Mouse (Mus musculus): ENCODE measurements around the gene Prkag1. TPM values are rescaled to one million over a fixed set of nuclear protein-coding genes. Genes with fewer than 3 reads are reported as not detected.

Gene Prkag1
- polyA plus RNA-seq (2014; fragmentation: Illumina TruSeq; extraction: RNeasy Lipid Tissue Mini Kit (QIAGEN cat#74804); ENCODE audit: low read depth, low replicate concordance), result 136 TPM

GRCm38 (mm10) chr15:98830736-98831683 is at the start of gene Prkag1:
Gene Prkag1 (minus strand): TSS chr15:98831521.

GRCm38 (mm10) chr15:98871070-98871915 is 40.0 kb upstream of the Prkag1 start, which contains the start of gene Kmt2d:
Gene Kmt2d (minus strand): TSS chr15:98871204.

DNA sequence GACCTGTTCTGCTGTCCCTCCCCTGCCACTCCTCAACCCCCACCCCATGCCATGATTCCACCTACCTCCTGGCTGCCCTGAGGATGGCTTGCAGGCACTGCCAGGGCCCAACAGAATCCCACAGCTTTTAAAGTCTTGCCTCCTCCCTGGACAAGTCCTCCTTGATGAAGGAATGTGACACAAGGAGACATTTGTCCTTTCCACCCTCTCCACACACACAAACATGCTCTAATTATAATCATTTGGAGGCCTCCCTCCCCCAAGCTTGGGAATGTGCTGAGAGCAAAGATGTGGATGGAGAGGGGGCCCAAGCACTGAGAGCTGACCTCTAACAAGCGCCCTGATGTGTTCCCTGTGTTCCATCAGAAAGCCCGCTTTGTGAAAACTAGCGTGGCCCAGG is 21.9 kb downstream of the Prkag1 start, which contains the start of gene Ddn:
Gene Ddn, minus strand, starts transcription at position 101 of the 400 bp plus-strand sequence.

GRCm38 (mm10) chr15:98789661-98790535 is 41.4 kb downstream of the Prkag1 start, which contains the start of gene Wnt1:
Gene Wnt1 (plus strand): TSS chr15:98789857.

DNA sequence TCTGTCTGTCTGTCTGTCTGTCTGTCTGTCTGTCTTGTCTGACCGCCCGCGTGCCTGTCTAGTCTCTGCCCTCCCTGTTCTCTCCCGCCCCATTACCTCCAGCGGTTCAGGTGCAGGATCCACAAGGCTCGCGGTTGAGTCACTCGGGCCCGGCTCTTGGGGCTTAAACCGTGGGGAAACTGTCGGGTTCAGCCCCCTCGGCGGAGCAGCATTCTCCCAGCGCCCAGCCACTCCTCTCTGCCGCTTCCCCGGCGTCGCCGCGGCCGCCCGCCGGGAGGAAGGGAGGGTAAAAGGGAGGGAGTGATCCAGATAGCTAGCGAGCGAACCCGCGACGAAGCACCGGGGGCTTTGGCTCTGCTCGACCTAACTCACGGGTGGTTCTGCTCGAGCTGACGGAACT is 53.6 kb downstream of the Prkag1 start, which contains the start of gene Wnt10b:
Gene Wnt10b, minus strand, starts transcription at position 389 of the 400 bp plus-strand sequence.

Other genes starting within 250 kb of the Prkag1 start
- 171 TPM for gene Adcy6, start 221.4 kb downstream of the Prkag1 start, polyA plus RNA-seq (2014; fragmentation: Illumina TruSeq; extraction: RNeasy Lipid Tissue Mini Kit (QIAGEN cat#74804); ENCODE audit: low read depth, low replicate concordance)
- 4.8 TPM for gene Cacnb3, start 200.7 kb downstream of the Prkag1 start, polyA plus RNA-seq (2014; fragmentation: Illumina TruSeq; extraction: RNeasy Lipid Tissue Mini Kit (QIAGEN cat#74804); ENCODE audit: low read depth, low replicate concordance)
- gene Ddx23, start 168.6 kb downstream of the Prkag1 start, polyA plus RNA-seq (2014; fragmentation: Illumina TruSeq; extraction: RNeasy Lipid Tissue Mini Kit (QIAGEN cat#74804); ENCODE audit: low read depth, low replicate concordance), result 46.9 TPM
- gene Rnd1, start 154.1 kb downstream of the Prkag1 start, polyA plus RNA-seq (2014; fragmentation: Illumina TruSeq; extraction: RNeasy Lipid Tissue Mini Kit (QIAGEN cat#74804); ENCODE audit: low read depth, low replicate concordance), result 2.2 TPM
- 1.0 TPM for gene Ccdc65, start 123.3 kb downstream of the Prkag1 start, polyA plus RNA-seq (2014; fragmentation: Illumina TruSeq; extraction: RNeasy Lipid Tissue Mini Kit (QIAGEN cat#74804); ENCODE audit: low read depth, low replicate concordance)
- gene Fkbp11, start 103.3 kb downstream of the Prkag1 start, polyA plus RNA-seq (2014; fragmentation: Illumina TruSeq; extraction: RNeasy Lipid Tissue Mini Kit (QIAGEN cat#74804); ENCODE audit: low read depth, low replicate concordance), result 4.5 TPM
- gene Arf3, start 68.3 kb downstream of the Prkag1 start, polyA plus RNA-seq (2014; fragmentation: Illumina TruSeq; extraction: RNeasy Lipid Tissue Mini Kit (QIAGEN cat#74804); ENCODE audit: low read depth, low replicate concordance), result 16.7 TPM
- gene Wnt10b, start 53.4 kb downstream of the Prkag1 start, polyA plus RNA-seq (2014; fragmentation: Illumina TruSeq; extraction: RNeasy Lipid Tissue Mini Kit (QIAGEN cat#74804); ENCODE audit: low read depth, low replicate concordance), result 0.26 TPM
- gene Wnt1, start 41.7 kb downstream of the Prkag1 start, polyA plus RNA-seq (2014; fragmentation: Illumina TruSeq; extraction: RNeasy Lipid Tissue Mini Kit (QIAGEN cat#74804); ENCODE audit: low read depth, low replicate concordance), result not detected
- gene Ddn, start 22.0 kb downstream of the Prkag1 start, polyA plus RNA-seq (2014; fragmentation: Illumina TruSeq; extraction: RNeasy Lipid Tissue Mini Kit (QIAGEN cat#74804); ENCODE audit: low read depth, low replicate concordance), result 0.24 TPM
- 24.0 TPM for gene Kmt2d, start 39.7 kb upstream of the Prkag1 start, polyA plus RNA-seq (2014; fragmentation: Illumina TruSeq; extraction: RNeasy Lipid Tissue Mini Kit (QIAGEN cat#74804); ENCODE audit: low read depth, low replicate concordance)
- 2.2 TPM for gene Rhebl1, start 63.0 kb upstream of the Prkag1 start, polyA plus RNA-seq (2014; fragmentation: Illumina TruSeq; extraction: RNeasy Lipid Tissue Mini Kit (QIAGEN cat#74804); ENCODE audit: low read depth, low replicate concordance)
- gene Dhh, start 67.0 kb upstream of the Prkag1 start, polyA plus RNA-seq (2014; fragmentation: Illumina TruSeq; extraction: RNeasy Lipid Tissue Mini Kit (QIAGEN cat#74804); ENCODE audit: low read depth, low replicate concordance), result 0.63 TPM
- 13.2 TPM for gene Lmbr1l, start 86.7 kb upstream of the Prkag1 start, polyA plus RNA-seq (2014; fragmentation: Illumina TruSeq; extraction: RNeasy Lipid Tissue Mini Kit (QIAGEN cat#74804); ENCODE audit: low read depth, low replicate concordance)
- 260 TPM for gene Tuba1b, start 103.0 kb upstream of the Prkag1 start, polyA plus RNA-seq (2014; fragmentation: Illumina TruSeq; extraction: RNeasy Lipid Tissue Mini Kit (QIAGEN cat#74804); ENCODE audit: low read depth, low replicate concordance)
- not detected for gene Gm49450, start 122.0 kb upstream of the Prkag1 start, polyA plus RNA-seq (2014; fragmentation: Illumina TruSeq; extraction: RNeasy Lipid Tissue Mini Kit (QIAGEN cat#74804); ENCODE audit: low read depth, low replicate concordance)
- gene Tuba1a, start 122.2 kb upstream of the Prkag1 start, polyA plus RNA-seq (2014; fragmentation: Illumina TruSeq; extraction: RNeasy Lipid Tissue Mini Kit (QIAGEN cat#74804); ENCODE audit: low read depth, low replicate concordance), result 126 TPM
- gene Tuba1c, start 198.4 kb upstream of the Prkag1 start, polyA plus RNA-seq (2014; fragmentation: Illumina TruSeq; extraction: RNeasy Lipid Tissue Mini Kit (QIAGEN cat#74804); ENCODE audit: low read depth, low replicate concordance), result 41.6 TPM
- 0.76 TPM for gene Prph, start 223.7 kb upstream of the Prkag1 start, polyA plus RNA-seq (2014; fragmentation: Illumina TruSeq; extraction: RNeasy Lipid Tissue Mini Kit (QIAGEN cat#74804); ENCODE audit: low read depth, low replicate concordance)
- gene Troap, start 243.1 kb upstream of the Prkag1 start, polyA plus RNA-seq (2014; fragmentation: Illumina TruSeq; extraction: RNeasy Lipid Tissue Mini Kit (QIAGEN cat#74804); ENCODE audit: low read depth, low replicate concordance), result not detected